Mouse (Mus musculus) telencephalon, adult 2 months (tissue): ENCODE results near the gene Galnt14.
A peak's percentile ranks its signal among the peaks of the same experiment; 100 is the strongest.

Experiments used
- DNase-seq: peaks from one replicate; pipeline ENCODE4 v3.0.0-alpha.2; 2011; ENCODE audit warnings: low read depth, low spot score

Gene Galnt14

DNA sequence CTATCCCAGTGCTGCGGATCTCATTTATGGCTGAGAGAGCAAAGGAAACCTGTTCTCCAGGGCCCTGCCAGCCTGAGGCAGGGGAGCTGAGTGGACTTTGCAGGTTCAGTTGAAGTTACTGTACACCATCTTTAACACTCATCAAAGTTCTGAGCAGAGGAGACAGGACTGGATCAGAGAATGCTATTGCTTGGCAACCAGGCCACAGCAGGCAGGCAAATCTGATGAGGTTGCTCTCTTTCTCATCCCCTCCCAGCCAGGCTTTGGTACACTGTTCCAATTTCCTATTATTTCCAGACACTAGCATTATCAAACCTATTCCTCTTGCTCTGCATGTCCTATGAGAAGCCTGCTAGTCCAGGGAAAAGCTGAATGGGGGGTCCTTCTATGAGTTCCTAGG, 41.3 kb downstream of the Galnt14 start:
- DNase-seq = no peak

DNA sequence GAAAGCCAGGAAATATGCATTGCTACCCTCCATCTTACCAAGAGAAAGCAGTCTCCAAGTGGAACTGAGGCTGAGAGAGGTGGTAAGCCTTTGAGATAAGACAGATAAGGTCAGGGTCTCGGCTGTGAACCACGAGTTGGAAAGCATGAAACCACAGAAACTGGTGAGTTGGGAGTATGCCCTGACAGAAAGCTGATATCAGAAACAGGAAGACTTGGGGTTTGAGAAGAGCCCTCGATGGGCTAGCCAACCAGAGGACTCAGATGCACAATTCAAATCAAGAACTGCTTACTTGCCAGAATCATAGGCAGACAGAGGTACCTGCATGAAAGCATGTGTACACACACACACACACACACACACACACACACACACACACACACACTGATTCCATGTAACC, 47.0 kb downstream of the Galnt14 start:
- no peak for DNase-seq

DNA sequence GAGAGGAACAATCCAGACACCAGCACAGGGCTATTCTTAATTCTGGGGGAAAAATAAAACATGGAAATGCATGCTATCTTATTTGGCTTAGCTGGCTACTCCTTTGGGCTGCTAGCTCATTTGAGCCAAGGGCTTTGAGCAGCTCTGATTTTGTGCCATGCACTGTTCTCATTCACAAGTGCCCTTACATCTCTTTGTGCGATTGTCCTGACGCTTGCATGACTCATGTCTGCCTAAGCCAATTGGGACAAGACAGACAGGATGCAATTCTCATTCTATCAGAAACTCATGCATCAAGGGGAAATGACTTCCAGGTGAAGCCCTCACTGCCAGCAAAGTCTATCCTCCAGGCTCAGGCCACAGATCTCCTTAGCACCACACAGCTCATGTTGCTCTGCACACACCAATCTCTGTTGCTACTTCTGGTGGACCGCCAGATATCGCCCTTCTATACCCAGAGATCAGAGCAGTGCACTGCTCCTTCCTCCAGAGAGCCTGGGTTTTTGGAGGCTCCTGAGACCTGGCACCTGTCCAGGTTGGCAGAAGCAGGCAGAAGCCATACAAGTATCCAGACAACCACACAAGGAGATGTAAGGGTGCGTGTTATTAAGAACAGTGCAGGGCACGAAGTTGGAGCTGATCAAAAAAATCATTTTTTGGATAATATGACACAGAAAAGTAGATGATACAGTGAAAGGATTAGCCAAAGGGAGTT, 51.4 kb downstream of the Galnt14 start:
- DNase-seq = no peak

DNA sequence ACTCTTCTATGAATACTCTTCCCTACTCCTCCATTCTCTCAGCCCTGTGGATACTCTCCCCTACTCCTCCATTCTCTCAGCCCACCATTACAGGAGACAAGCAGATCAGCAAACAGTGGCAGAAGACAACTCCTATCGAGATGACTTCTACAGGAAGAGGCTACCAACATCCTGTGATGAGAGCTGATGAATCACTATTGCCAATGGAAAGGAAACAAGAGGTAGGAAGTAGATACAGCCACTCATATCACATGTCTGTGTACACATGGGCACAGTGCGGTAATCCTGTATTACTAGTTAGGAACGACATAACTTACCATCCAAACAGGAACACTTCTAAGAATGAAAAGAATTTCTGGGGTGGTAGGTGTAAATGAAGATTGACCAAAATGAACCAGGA, 53.9 kb downstream of the Galnt14 start:
- no peak for DNase-seq

DNA sequence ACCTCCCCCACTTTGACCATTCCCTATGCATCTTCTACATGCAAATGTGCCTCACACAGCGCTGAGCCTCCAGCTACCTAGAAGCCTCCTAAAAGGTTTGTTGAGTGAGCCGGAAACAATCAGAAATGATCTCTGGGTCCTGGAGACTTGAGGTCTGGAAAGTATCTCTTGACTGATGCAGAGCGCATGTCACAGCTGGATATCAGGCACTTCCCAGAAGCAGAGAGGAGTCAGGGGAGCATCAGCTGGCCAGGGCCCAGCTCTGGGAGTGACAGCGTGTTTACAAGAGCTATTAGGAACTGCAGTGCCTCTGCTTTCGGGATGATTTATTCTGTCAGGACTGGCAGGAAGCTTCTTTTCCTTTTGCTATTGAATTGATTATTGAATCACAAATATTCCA, 56.0 kb downstream of the Galnt14 start:
- no peak for DNase-seq

DNA sequence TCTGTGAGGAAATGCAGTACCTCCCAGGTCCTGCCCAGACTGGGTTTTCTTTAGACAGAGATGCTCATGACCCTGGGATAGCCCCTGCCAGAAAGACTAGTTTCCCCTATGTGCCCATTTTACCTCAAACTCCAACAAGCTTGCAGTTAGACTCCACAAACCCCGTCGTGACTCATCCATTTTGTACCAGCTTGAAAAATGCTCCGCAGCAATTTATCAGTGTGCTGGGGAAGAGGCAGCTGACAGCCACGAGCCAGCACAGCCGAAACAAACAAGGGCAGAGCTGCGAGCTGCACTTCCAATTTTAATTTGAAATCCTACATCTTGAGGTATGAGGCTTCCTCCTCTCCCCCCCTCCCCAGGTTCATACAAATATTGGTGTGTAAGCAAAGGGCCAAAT, 60.9 kb downstream of the Galnt14 start:
- DNase-seq = peak; percentile 23

DNA sequence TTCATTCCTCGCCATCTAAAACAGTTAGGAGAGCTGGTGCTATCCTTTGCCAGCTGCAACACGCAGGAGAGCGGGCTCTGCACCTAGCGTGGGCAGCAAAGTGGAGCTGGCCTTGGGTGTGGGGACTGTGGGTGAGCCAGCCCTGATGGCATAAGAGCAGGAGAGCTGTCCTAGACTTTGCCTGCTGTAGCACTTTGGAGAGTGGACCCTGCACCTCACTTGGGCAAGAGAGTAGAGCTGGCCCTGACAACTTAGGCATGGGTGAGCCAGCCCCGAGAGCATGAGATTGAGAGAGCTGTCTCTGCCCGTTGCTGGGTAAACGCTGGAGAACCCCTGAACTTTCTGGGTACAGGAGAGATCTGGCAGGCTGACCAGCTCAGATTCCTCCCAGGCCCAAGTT, 68.6 kb downstream of the Galnt14 start:
- DNase-seq = no peak

DNA sequence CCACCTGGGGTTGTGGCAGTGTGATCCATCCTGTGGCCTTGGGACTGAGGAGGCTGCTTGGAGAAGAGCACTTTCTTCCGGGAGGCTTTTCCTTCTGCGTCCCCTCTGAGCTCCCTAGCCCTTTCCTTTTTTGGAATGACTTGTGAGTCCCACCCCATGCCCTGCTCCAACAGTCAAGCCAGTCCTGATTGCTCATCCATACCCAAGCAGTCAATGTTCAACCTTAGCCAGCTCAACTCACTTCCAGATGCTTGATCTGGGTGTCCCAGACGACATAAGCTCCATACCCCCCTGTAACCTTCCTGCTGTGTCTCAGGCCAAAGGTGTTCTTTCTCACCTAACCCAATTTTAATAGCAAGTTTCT, 70.2 kb downstream of the Galnt14 start:
- no peak for DNase-seq

DNA sequence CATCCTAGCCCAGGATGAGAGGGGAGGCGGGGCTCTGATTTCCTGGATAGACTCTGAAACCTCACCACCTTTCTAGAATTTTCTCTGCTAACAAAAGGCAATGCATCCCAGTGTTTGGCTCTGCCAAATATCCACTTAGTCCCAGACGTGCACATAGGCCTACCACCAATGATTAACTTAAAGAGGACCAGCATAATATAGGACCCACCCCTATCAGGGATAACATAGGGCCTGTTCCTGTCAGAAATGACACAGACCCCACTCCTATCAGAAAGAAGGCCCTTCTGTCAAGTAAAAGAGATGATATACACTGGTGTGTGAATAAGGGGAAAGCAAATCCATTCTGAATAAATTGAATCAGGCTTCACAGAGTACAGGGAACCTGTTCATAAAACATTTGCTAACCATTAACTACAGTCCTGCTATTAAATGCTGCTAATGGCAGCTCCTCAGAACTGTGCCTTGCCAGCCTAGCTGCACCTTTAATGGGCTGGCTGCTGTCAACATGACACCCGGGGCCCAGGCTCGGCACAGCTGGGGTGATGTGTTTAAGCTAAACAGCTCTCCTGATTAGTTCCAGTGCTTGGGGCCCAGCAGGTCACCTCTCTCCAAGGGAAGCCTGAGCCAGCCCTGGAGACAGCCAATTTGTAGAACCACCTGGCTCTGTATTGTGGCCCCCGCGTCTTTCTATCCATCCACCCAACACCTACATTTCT, 70.7 kb downstream of the Galnt14 start:
- DNase-seq = no peak

DNA sequence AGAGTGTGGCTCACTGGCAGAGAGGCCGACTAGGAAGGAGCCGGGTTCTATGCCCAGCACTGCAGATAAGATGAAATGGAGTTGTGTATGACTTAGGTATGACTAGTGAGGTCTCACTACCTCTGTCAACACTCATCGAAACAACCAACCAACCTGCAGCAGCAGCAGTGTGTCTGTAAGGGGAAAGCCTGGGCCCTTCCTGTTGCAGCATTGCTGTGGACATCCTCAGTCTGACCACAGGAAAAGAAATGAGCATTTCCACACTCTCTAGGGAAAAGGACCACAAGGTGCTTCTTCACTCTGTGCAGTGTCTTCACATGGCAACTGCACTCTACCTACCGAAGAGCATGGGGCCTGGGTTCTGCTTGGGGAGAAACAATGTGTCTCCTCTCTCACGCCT, 73.3 kb downstream of the Galnt14 start:
- DNase-seq = no peak

DNA sequence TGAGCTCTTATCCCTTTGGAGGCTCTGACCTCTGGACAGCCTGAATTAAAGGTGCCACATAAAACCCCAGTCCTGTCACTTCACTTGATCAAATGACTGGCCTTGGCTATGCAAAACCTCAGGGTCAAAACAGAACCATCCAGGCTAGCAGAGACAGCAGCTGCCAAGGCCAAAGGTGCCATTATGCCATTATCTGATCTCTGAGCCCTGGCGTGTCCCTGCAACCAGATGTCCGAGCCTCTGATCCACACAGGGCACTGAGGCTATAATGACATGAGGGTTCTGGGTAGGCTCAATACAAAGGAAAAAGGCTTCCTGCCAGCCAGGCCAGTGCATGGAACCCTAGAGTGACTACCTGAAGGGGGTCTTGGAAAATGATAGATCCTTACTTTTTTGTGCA, 75.4 kb downstream of the Galnt14 start:
- DNase-seq = no peak

DNA sequence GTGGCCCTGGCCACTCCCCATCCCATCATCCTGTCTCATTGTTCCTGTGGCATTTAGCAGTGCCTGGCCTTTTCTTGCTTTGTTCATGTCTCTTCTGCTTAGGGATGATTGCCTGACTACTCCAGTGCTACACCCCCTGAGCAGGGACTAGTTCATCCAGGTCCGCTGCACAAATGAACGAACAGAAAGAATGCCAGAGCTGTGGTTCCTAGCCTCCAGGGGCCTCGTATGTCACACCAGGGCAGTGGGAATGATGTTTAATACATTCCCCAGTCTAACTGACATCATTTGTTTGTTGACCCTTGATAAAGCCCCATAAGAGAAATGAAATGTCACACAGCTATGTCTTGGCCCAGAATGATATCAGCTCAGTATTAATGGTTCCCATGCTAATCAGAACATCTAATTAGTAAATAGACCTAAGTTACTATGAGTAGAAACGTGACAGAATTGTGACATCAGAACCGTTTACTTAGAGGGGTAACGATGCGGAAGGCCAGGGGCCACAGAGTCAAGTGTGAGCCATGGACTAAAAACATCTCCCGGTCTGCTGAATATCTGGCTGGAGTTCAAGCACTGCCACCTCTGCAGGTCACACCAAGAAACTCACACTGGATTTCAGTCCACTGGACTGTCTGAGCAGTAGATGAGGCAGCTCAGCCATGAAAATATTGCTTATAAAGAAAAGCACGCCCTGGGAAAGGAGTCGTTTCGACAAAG, 76.1 kb downstream of the Galnt14 start:
- no peak for DNase-seq

DNA sequence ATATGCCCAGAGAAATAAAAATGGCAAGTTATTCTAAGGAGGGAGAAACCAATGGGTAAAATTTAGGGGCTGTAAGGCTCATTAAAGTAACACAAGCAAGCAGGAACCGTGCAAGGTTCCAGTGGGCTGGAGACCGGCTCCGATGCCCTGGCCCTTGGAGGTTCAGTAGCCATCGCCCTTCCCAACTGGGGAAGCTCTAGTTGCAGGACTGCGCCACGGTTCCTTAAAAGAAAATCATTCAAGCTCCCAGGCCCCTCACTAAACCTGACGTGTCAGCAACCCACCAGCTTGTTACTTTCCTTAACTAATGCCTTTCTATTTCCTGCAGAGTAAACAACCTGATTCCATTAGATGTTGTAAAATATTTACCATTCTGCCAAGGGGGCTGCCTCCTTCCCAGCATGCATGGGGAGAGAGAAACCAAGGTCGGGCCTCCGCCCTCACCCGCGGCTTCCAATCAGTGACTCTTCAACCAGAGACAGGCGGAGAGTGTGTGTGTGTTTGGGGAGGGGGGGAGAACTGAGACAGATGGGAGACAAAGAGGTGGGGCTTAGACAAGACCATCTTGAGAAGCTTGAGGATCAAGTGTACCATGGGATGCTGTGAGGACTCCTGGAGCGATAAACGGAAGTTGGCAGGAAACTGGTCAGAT, 81.9 kb downstream of the Galnt14 start:
- DNase-seq = no peak

DNA sequence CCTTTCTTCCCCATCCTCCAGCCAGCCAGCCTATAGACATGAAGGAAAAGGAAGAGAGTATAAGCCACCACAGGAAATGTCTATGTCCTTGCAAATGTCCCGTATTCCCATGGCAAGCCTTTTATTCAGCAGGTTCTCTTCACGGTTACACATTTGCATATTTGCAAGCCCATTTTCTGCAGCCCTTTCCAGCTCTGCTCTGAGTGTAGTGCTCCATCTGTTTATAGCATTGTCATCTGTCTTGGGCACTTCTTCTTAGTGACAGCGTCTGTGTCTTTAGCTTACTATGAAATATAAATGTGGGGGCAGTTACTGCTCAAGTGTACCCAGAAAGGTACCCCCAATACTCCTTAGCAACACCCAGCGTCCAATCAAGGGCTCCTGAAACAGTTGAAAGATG, 83.3 kb downstream of the Galnt14 start:
- DNase-seq = no peak

DNA sequence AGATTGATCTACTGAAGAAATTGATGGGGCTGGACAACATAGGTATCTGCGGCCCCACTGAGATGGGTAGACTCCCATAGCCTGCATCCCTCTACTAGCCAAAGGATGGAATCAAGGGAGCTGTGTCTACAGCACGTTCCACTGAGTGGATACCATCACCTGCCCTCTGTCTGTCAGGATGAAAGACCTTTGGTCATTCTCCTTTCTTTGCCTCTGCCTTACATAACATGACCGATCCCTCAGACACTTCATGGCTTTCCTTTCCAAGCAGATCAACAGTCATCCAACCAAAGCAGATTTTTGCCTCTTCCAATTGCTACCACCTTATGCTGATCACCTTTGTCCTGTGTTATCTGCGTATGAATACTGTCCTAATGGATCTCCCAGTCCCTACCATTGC, 90.2 kb downstream of the Galnt14 start:
- DNase-seq = no peak

DNA sequence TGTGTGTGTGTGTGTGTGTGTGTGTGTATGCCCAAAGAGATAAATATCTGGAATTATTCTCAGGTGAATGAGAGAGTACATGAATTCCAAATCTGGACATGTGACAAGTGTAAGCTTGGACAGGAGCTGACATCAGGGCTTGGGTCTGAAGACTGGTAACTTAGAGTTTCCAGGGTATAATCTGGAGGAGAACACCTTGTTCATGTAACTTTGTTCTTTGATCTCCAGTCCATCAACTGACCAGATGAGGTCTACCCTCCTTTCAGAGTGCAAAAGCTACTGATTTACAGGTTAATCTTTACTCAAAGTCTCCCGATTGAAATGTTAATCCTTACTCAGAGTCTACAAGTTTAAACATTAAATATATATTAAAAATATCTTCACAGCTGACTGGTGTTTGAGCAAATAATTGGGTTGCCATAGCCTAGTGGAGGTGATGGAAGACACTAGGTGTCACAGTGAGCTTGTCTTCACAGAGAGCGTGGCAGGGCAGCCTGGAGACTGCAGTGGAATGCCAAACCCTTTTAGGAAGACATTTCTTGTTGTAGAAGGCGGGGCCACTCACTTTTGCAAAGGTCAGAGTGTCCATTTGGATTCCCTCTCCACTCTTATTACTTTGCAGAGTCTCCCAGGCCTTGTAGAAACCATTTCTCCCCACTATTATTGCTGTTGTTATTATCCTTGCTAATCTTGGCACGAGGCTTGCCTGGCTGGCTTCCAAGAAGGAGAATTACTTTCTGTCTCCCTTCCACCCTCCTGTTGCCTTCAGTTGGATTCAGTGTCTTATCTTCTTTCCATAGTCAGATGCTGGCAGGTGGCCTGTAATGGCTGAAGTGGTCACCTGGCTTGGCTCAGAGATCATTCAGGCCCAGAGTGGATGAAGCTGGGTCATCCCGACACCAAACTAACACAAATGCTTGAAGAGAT, 107.4 kb downstream of the Galnt14 start:
- DNase-seq = no peak

DNA sequence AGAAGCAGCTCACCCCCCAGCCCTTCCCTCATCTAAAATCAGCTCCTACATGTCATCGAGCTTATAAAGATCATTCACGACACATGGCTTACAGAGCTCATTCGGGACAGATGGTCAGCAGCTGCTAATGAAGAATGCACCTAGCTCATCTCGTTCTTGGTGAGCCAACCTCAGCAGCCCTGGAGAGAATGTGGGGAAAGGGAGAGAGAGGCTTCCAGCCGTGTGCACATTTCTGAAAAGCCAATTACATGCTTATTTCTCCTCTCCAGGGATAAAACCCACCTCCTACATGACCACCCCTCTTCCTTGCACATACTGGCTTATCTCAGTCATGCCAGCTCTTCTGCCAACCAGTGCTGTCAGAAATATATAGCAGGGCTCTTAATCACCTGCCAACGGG, 110.3 kb downstream of the Galnt14 start:
- no peak for DNase-seq

DNA sequence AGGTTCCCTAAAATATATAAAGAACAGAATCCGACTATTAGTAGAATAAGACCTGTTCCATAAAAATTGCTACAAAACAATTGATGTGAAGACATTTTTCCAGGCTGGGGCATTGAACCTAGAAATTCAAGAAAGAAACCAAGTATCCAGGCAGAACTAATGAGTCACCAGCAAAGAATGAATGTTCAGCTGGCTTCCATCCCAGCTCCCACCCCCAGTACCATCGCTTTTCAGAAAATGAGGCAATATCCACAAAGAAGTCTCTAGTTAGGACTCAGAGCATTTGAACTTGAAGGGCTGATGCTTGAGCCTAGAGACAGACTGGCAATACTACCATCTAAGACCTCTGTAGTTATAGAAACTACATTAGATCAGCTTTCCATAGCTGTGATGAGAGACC, 118.2 kb downstream of the Galnt14 start:
- DNase-seq = no peak

DNA sequence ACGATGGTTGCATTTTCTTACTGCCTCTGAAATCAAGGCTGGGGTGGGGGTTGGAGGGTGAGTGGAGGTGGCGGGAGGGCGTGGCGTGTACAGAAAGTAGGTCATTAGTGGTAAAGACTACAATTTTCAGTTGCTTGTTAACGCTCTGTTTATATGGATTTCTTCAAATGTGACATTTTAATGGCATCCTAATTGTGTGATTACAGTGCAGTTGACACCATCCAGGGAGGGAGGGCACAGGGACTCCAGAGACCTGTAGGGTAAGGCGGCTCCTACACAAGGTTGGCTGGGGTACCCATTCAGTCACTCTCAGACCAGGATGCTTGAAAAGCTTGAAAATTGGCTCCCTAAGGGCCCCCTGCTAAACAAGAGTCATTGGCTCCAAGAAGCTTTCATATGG, 122.7 kb downstream of the Galnt14 start:
- no peak for DNase-seq

DNA sequence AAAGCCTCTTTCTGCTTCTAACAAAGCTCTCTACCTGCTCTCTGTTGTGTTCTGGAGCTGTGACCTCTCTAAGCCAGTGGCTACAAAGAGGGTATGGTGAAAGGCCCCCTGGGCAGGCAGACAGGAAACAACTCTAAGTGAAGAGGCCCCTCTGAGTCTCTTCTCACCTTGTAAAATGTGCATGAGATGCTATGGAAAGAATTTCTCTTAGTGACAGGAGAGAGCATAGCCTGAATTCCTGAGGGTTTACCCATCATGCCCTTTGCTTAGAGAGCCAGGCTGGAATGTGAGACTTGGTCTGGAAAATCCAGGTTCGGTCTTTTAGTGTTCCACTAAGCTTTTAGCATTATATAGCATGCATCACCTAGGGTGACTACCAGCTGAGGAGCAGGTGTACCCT, 136.1 kb downstream of the Galnt14 start:
- DNase-seq = no peak

DNA sequence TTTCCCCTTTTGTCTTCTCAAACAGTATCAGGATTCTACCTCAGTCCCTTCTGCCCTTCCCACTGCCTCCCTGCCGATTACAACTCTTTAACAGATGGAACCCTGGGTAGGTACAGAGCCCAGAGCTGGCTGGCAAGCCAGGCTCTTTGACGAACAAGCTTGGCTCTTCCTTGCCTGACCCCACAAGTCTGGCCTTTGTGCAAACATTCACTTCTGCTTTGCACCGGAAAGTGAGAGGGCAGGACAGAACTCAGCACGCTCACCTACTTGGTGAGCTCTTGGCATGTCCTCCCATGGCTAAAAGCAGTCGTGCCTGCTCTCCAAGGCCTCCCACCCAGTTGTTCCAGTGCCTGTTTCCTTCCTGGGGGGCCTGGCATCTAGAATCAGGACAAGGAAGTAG, 137.4 kb downstream of the Galnt14 start:
- no peak for DNase-seq
